Mouse (Mus musculus): ENCODE measurements around the gene Gm21693.
"Not testable (repeated sequence)": the region's sequence is repeated elsewhere in the genome, so short reads cannot be mapped to it uniquely, and the experiment has no call there.

The Gm21693 gene

DNA sequence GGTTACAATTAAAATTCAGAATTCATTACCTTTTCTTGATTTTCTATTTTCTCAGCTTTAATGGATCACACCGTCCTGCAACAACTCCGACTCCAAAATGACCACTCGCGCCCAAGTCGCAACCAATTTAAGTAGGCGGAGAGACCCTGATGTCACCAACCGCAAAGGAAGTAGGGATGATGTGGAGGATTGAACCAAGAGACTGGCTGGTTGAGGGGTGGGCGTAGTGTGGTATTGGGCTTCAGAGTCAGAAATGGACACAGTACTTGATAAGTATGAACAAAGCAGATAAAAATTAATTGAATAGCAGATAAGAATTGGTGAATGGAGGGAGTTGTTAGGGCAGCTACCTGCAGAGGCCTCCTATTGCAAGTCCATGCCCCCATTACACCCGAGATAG lies at the start of gene Gm21693:
TSS of gene Gm21693 (minus strand) at position 101 of the 400 bp plus-strand sequence.
- not testable (repeated sequence) for DNase-seq (ENCODE audit: low spot score)

DNA sequence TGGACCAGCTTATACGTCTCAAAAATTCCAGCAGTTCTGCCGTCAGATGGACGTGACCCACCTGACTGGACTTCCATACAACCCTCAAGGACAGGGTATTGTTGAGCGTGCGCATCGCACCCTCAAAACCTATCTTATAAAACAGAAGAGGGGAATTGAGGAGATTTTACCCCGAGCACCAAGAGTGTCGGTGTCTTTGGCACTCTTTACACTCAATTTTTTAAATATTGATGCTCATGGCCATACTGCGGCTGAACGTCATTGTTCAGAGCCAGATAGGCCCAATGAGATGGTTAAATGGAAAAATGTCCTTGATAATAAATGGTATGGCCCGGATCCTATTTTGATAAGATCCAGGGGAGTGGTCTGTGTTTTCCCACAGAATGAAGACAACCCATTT lies 4.5 kb downstream of the Gm21693 start:
- peak; percentile 8 for DNase-seq (ENCODE audit: low spot score)

GRCm38 (mm10) chrY:3306349-3306748 lies 38.8 kb downstream of the Gm21693 start, which contains the start of gene Gm21677:
Gene Gm21677 (minus strand): TSS chrY:3306449.
- DNase-seq (ENCODE audit: low spot score): not testable (repeated sequence)

Measured in T-cell, adult 2 months (primary cell).